Mouse (Mus musculus): ENCODE measurements around the gene Plekhg5.

DNA sequence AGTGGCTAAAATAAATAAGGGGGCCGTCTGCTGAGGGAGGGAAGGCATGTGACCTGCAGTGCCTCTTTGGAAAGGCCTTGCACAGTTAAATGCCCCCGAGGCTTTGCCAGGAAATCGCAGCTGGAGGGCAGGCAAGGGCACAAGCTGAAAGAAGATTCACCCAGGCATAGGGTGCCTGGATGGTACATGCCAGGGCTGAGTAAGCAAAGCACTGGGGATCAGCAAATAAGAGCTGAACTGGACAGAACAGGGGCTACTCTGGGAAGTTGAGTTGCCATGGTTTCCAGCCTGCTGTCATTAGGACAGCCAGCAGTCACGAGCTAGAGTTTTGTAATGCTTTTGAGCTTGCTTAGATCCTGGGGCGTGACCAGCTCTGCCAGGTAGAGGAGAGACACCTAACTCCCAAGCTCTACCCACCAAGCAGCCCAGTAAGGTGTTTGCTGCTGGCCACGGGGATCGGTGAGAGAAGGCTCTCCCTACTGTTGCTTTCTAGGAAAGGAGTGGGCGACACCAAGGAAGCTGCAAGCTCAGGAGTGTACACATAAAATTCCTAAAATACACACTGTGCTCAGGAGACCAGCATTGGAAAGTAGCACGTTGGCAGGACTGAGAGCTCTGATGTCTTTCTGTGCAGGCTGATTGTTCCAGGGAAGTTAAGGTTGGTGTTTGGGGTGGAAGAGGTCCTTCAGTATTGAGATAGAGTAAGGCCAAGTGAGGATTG lies 9.7 kb upstream of the Plekhg5 start:
- no peak for TF ChIP-seq POLR2A (IDR thresholded peaks at IDR 0.05; ENCODE audit: insufficient read length, low read depth)
- TF ChIP-seq TCF12 (IDR thresholded peaks at IDR 0.05; ENCODE audit: insufficient read depth, poor library complexity, severe bottlenecking) = no peak
- no peak for TF ChIP-seq MAX (IDR thresholded peaks at IDR 0.05; ENCODE audit: low read depth)
- no peak for TF ChIP-seq E2F4 (IDR thresholded peaks at IDR 0.05; ENCODE audit: insufficient read depth)
- no peak for TF ChIP-seq USF1 (IDR thresholded peaks at IDR 0.05; ENCODE audit: low read depth)
- TF ChIP-seq REST (IDR thresholded peaks at IDR 0.05; ENCODE audit: insufficient read depth, insufficient read length) = no peak
- no peak for TF ChIP-seq SRF (IDR thresholded peaks at IDR 0.05; ENCODE audit: control insufficient read depth, insufficient read length, low read depth)
- TF ChIP-seq MYOD1 (IDR thresholded peaks at IDR 0.05; ENCODE audit: control insufficient read depth in 1 of 3, insufficient read length in 2 of 3, low read depth in 2 of 3) = no peak
- TF ChIP-seq POLR2AphosphoS2 (IDR thresholded peaks at IDR 0.05; ENCODE audit: insufficient read length, low read depth) = no peak
- no peak for TF ChIP-seq CEBPB (IDR thresholded peaks at IDR 0.05; ENCODE audit: insufficient read depth, poor library complexity, severe bottlenecking)
- TF ChIP-seq MYOG (IDR thresholded peaks at IDR 0.05; ENCODE audit: control insufficient read depth in 1 of 3, insufficient read depth in 1 of 3, insufficient read length in 2 of 3, low read depth in 2 of 3) = no peak
